Mouse (Mus musculus) splenic B cell, adult 2 months (primary cell): ENCODE data around the gene Adamtsl3.

Experiments
- DNase-seq: peaks from one replicate; pipeline ENCODE4 v3.0.0-alpha.2; 2011; ENCODE audit warnings: low read depth, low spot score
- H3K27me3 ChIP-seq: 2 replicates; pipeline ENCODE4 v1.6.1; 2012; ENCODE audit warnings: mild to moderate bottlenecking, low read length, moderate library complexity, mixed read lengths; ENCODE audit not compliant: control insufficient read depth, poor library complexity, insufficient read depth, severe bottlenecking
- H3K36me3 ChIP-seq: 2 replicates; pipeline ENCODE4 v1.6.1; 2012; ENCODE audit warnings: mild to moderate bottlenecking, low read length, moderate library complexity, mixed read lengths; ENCODE audit not compliant: control insufficient read depth, poor library complexity, insufficient read depth, severe bottlenecking

Gene Adamtsl3

DNA sequence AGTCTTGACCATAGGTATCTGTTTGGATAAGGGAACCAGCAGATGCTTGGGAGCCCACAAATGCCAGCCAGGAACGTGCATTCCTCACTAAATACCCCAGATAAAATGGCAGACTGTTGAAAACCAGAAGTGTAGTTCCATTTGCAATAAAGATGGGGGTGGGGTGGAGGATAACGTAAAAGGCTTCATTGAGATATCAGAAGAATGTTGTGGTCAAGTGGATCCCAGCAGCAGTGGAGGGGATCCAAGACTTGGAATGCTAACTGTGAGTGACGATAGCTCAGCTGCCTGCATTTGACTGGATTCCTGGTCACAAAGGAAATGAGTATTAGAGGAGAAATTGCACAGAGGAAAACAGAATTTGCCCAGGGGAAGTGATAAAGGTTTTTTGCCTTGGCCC lies 87.1 kb downstream of the Adamtsl3 start:
- no peak for DNase-seq
- H3K36me3 ChIP-seq: no peaks in the 10 kb centered on the region
- H3K27me3 ChIP-seq: no peaks in the 10 kb centered on the region

DNA sequence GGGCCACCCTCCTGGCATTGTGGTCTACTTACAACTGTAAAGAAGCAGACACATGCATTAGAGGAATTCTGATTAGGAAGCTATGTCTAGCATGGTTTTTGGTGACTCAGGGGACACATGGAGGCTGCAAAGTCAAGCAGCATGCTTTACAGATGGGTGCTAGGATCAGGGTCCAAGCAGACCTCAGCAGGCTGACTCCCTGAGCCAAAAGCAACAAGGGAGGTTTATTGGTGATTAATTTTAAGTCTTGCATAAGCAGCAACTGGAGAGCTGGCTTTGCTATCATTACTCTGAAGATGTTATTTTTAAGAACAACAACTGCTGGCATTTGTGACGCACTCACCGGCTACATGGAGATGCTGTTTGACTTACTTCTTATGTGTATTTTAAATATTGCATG lies 88.1 kb downstream of the Adamtsl3 start:
- H3K36me3 ChIP-seq: no peaks in the 10 kb centered on the region
- no peak for DNase-seq
- no peaks in the 10 kb centered on the region for H3K27me3 ChIP-seq

DNA sequence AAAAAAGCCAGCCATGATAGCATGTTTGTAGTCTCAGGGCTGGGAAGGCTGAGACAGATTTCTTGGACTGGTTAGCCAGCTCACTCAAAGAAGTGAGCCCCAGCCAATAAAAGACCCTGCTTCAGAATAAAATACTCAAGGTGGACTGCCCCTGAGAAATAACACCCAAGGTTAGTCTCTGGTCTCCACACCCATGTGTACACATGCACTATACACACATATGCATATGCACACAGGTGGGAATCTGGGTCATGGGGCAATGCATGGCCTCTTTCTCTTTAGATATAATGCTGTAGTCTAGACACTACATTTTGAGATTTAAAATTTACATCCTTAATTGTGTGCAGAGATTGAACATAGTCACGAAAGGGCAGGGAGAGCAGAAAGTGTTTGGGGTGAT lies 88.8 kb downstream of the Adamtsl3 start:
- no peak for DNase-seq
- Histone ChIP-seq H3K27me3 (no peaks in the 10 kb centered on the region), H3K36me3 (no peaks in the 10 kb centered on the region)

DNA sequence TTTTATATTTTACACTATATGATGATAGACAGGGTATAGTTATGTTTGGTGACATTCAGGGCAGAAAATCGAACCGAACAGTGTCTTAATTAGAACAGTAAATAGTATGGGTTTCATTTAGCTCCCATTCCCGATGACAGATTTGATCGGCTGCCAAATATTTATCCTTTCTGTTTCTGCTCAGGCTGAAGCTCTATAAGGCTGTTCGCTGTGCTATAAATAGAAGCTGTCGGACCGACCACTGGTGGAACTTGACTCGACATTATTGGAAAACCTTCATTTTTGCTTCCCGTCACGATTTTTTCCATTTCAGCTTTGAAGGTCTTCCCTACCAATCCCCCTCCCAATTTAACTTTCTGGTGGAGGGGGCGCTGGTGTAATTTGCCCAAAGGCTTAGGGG lies 89.9 kb downstream of the Adamtsl3 start:
- DNase-seq: no peak
- Histone ChIP-seq H3K36me3 (no peaks in the 10 kb centered on the region), H3K27me3 (no peaks in the 10 kb centered on the region)

DNA sequence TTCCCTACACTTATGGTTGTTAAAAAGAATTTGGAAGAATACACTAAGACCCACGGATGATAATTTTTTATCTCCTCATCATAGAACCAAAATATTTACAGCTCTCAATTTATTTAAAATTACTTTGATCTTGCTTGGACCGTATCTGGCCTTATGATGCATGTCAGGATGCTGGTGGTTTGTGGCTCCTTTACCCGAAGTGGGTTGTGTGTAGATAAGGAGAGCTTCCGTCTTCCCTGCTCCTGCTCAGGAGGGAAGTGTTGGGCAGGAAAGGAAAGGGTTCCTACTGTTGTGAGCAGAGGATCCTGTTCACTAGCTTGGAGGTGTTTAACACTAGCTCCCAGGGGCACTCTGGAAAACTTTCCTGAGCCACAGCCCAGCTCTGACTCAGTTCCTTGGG lies 94.0 kb downstream of the Adamtsl3 start:
- no peak for DNase-seq
- Histone ChIP-seq H3K27me3 (no peaks in the 10 kb centered on the region), H3K36me3 (no peaks in the 10 kb centered on the region)

DNA sequence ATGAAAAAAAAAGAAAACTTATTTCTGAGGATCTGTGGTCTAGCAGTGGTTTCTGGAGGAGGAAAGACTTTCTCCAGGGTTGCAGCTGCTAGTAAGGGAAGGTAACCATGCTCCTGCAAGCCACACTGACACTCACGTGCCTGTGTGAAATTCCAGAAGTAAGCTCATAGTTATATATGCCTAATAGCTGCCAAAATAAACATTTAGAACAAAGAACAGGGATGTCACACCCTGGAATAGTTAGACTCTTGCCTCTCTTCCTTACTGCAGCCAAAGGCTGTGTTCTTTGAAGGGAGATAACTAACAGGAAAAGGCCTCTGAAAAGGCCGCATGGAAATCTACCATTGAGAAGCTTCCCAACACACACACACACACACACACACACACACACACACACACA lies 96.1 kb downstream of the Adamtsl3 start:
- Histone ChIP-seq H3K27me3 (no peaks in the 10 kb centered on the region), H3K36me3 (no peaks in the 10 kb centered on the region)
- no peak for DNase-seq

DNA sequence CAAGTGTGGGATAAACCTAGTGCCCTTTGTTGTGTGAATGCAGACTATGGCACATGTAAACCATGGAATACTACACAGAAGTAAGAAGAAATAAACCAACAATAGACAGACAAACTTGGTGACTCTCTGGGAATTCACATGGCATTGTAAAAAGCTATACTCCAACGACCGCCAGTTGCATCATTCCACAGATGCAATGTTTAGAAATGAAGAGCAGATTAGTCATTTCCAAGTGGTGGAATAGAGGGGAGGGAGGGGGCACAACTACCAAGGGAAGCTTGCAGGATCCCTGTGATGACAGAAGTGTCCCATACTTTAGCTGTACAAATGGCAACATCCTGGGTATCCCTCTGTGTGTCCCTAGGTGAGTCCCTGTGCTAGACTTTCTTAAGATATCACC lies 97.7 kb downstream of the Adamtsl3 start:
- no peaks in the 10 kb centered on the region for H3K36me3 ChIP-seq
- DNase-seq: no peak

DNA sequence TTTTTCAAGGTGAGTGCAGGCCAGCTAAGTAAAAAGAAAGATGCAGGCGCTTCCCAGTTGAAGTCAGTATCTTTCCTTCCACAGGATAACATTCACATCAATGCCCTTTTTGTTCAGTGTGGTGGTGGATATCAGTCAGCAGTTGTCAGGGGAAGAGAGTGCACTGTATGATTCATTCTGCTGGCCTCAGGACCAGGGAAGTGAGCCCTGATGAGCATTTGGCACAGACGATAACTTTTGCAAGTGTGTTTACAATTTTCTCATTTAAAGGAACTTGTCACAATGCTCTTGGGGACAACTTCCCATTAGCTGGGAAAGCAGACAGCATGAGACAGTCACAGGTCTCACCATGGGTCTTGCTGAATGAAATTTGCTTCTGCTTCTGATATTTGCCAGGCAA lies 122.9 kb downstream of the Adamtsl3 start:
- H3K36me3 ChIP-seq: no peaks in the 10 kb centered on the region
- no peaks in the 10 kb centered on the region for H3K27me3 ChIP-seq
- DNase-seq: no peak

More for the DNA sequence above, 97.7 kb downstream of the Adamtsl3 start:
- no peaks in the 10 kb centered on the region for H3K27me3 ChIP-seq

DNA sequence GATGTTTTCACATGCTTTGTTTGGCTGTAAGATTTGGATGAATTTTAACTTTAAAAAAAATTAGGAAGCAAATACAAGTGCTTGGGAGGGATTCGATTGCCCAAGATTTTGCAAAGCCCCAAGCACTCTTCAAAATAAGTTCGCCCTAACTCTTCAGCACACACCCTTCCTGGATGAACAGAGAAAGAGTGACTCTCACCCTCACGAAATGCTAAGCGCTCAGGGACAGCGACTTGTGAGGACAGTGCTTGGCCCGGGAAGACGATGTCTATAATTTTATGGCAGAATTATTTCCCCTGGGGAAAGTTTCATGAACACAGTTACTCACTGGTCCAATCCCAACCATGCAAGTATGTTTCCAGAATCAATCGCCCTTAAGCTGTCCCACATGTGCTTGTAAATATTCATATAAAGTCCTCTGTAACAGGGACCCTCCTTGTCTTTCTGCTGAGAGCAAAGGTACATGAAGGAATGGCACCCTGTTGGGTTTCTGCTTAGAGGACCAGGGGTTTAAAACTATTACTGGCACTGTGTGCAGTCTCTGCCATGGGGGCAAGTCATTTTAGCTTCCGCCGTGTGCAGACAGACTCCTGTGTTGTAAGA lies 127.5 kb downstream of the Adamtsl3 start:
- DNase-seq: no peak
- H3K36me3 ChIP-seq: no peaks in the 10 kb centered on the region
- no peaks in the 10 kb centered on the region for H3K27me3 ChIP-seq

DNA sequence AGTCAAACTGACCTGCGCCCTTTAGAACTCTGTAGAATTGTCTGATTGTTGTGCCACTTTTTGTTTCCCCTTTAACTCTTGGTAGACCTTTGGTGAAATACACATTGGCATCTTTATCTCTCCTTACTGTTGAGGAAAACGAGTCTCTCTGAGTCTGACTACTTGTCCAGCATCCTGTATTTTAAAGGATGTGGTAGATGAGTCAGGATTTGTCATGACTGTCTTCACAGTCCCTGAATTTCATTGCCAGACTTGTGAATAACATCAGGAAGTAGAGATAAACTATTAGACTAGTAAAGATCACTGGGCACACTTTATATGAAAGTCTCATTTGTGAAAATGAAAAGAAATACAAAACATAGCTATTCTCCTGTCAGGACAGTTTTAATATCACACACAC lies 128.9 kb downstream of the Adamtsl3 start:
- no peaks in the 10 kb centered on the region for H3K36me3 ChIP-seq
- no peak for DNase-seq

DNA sequence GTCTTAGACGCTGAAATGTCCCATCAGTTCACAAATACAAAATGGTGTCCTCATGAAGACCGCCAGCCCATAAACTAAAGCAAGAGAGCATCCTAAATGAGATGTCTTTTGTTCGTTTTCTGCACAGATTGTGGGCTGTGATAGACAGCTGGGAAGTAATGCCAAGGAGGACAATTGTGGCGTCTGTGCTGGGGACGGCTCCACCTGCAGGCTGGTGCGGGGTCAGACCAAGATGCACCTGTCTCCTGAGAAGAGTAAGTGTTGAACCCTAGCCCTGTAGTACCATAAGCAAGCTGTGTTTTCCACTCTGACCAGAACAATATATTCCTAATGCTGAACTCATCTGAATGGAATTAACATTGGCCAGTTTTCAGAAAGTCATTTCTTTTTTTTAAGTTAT lies 129.9 kb downstream of the Adamtsl3 start:
- no peaks in the 10 kb centered on the region for H3K27me3 ChIP-seq
- H3K36me3 ChIP-seq: no peaks in the 10 kb centered on the region
- no peak for DNase-seq

More for the DNA sequence above, 128.9 kb downstream of the Adamtsl3 start:
- no peaks in the 10 kb centered on the region for H3K27me3 ChIP-seq

DNA sequence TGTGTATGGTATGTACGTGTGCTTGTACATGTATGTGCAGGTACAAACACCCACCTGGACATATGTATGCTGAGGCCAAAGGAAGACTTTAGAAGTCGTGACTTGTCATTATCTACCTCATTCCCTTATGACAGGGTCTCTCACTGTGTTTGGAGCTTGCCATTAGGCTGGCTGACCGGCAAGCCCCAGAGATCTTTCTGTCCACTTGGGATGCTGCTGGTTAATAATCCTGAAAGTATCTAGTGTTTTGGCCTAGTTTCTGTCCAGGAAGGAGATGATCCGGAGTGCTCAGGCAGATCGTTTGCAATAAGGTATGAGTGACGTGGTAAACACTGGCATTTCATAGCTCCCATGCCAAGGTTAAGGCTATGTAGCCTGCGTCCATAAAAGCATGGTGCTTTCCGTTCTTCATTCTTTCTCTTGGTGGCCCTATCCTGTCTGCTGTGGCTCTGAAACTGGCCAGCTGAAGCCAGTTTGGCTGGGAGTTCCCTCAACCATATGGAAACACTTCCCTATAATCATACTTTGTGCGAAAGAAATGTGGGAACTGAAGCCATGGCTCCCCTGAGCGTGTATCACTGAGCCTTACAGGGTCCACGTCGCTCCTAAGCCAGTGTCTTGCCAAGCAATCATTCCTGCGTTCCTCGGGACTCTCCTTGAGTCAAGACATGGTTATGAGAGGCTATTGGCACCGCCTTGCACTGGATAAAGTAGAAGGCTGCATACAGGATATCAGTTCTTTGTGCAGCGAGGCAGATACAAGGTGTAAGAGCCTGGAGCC lies 141.1 kb downstream of the Adamtsl3 start:
- H3K36me3 ChIP-seq: no peaks in the 10 kb centered on the region
- DNase-seq: no peak
- H3K27me3 ChIP-seq: no peaks in the 10 kb centered on the region

DNA sequence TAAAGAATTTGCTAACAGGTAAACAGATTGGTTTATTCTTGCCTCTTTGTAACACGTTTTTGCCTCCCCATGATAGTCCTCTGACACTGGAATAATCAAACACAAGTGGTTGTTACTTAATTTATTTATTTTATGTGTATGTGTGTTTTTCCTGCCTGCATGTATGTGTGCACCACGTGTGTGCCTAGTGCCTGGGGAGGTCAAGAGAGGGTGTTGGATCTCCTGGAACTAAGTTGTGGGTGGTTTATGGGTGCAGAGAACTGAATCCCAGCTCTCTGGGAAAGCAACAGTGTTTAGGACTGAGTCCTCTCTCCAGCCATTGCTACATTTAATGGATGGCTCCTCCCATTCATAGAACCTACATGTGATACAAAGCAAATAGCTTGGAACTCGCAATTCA lies 143.0 kb downstream of the Adamtsl3 start:
- H3K27me3 ChIP-seq: no peaks in the 10 kb centered on the region
- H3K36me3 ChIP-seq: no peaks in the 10 kb centered on the region
- DNase-seq: no peak

DNA sequence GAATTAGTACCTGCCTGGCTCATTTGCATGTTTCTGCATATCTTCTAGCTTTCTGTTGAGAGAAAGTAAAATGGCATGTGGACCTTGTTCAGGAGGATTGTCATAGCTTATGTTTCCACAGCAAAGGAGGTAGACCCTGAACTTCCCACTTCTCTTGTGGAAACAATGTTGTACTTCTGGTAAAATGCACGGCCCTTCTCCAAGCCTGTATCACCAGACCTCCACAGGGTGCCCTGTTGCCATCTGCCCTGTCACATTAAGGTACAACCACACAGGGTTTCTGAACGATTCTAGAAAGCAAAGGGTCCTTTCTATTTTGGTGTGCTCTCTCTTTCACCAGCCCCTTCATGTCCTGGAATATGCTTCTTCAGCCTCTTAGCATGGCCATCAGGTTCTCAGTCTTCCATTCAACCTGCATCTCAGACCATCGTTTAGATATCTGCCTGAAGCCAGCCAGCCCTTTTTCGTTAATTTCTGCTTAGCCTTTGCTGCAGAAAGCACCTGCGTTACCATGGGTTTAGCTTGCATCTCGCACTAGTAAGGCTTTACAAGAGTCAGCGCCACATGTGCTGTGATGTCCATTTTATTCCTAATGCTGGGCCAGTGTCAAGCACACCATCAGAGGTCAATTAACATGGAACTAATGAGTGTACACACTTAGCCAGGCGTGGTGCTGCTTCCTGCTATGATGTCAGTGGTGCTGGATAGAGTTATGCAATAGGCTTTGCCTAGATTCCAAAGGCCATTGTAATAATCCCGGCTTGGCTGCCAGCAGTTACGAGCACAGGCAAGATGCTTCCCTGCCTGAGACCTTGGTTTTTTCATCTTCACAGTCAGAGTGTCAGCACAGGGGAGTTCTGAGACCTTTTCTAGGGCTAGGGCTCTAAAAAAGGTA lies 143.6 kb downstream of the Adamtsl3 start:
- no peaks in the 10 kb centered on the region for H3K36me3 ChIP-seq
- no peak for DNase-seq
- no peaks in the 10 kb centered on the region for H3K27me3 ChIP-seq

DNA sequence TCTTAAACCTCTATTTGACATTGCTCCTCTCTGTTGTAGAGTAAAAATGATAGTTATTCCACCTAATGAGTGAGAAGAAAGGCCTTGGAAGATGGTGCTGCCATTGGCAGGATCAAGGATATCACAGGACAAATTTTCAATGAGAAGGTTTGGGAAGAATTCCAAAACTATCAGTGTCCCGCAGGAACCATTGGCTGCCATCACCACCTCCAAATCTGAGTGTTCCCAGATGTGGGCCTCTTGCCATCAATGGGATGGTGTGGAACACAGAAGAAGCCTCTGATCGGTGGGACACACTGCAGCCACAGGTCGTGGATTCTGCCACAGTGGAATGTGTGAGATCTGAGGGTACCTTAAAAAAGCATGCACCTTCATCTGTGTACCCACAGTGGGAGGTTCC lies 147.9 kb downstream of the Adamtsl3 start:
- Histone ChIP-seq H3K36me3 (no peaks in the 10 kb centered on the region), H3K27me3 (no peaks in the 10 kb centered on the region)
- DNase-seq: no peak
